Mouse (Mus musculus): Measurements from ENCODE around the gene Cldn20.

The Cldn20 gene

DNA sequence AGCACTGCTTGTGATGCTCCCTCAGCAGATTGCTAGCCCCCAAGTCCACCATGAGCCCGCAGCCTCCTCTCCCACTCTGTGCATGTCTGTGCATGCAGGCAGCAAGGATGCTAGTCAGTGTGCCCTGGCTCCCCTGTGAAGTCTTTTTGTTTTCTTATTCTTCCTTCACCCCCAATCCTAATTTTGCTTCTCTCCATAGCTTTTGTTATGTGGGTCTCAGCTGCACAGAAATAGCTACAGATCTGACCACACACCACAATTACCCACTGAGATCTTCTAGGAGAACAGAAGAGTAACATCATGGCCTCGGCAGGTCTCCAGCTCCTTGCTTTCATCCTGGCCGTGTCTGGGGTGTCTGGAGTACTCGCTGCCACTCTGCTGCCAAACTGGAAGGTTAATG, at the start of gene Cldn20:
Cldn20 (plus strand) TSS at position 301 of the 400 bp plus-strand sequence.
- DNase-seq (ENCODE audit: low spot score) = no peak

DNA sequence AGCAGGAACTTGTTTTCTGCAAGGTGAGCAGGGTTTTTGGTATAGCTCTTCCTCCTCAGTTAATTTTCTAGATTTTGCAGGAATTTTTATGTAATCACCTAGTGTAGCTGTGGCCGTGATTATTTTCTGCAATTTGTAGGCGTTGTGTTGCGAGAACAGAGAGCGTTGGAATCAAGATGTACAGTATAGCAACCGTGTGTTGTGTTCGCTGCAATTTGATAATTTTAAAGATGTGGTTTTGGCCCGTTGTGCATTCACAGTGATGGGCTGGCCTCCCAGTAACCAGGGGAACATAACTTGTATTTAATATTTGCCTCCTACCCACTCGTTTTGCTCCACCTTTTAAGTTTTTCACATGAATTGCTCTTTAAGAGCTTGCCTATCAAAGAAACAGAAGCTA, 49.3 kb upstream of the Cldn20 start:
- no peak for DNase-seq (ENCODE audit: low spot score)

DNA sequence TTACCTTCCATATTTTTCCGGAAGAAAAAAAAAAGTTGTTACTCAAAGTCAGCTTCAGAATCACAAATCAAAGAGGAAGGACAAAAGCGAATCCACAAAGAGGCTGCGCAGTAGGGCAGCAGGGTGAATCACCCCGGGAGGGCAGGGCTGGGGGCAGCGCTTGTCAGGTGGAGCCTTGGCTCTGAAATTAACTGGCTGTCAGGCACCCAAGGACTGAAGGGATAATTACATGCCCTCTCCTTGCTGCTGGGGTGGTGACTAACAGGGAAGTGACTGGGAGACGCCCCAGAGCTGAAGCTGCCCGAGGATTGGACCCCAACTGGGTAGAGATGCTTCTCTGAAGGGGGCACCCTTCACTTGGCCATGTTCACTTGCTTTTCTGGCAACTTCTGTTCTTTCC, 46.5 kb upstream of the Cldn20 start:
- no peak for DNase-seq (ENCODE audit: low spot score)

DNA sequence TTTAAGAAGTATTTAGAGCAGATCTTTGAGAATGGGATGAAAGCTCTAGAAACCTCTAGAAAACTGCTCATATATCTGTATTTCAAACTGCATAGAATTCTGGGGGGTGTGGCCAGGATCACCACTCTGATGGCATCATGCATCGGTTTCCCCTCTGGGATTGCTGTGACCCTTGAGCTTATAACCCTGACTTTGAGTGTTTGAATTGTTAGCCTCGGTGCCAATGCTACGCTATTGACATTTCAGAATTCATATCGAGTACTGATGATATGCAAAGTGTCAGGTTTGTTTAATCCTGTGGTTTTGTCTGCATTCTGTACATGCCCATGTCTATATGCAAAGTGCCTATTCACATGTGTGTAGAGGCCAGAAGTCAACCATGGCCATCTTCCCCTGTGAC, 45.1 kb upstream of the Cldn20 start:
- DNase-seq (ENCODE audit: low spot score) = no peak

DNA sequence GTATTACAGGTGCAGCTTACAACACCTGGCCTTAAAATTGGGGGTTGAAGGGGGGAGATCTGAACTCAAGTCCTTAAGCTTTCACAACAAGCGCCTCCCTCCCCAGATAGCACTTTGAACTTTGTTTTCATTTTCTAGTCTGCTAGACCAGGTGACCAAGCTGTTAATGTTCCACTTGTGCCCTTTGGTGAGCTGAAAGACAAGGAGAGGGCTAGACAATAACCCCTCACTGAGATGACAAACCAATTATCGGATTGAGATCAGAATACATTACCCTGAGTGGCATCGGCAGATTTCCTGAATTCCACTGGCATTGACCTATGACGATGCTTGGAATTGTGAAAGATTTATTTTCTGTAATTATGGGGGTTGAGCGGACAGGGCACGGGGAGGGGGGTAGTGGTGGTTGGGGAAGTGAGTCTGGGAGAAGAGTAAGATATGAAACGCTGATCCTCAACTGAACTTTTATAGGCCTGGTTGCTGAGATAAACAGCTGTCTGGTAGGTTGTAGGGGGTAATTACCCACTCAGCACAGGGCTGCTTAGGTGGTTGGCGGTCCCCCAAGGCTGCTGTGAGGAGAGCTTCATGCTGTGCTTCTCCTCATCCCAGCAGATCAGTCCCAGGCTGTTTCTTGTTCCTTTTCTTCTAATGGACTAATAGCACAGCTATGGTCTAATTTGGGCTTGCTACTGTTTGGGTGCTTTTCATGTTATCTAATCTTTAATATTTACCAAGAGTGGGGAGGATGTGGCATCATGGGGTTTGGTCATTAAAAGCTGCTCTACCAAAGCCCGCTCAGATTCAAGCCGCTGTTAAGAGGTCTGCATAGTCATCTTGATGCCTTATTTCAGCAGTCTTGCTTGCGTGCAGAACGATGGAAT, 44.4 kb upstream of the Cldn20 start:
- no peak for DNase-seq (ENCODE audit: low spot score)

DNA sequence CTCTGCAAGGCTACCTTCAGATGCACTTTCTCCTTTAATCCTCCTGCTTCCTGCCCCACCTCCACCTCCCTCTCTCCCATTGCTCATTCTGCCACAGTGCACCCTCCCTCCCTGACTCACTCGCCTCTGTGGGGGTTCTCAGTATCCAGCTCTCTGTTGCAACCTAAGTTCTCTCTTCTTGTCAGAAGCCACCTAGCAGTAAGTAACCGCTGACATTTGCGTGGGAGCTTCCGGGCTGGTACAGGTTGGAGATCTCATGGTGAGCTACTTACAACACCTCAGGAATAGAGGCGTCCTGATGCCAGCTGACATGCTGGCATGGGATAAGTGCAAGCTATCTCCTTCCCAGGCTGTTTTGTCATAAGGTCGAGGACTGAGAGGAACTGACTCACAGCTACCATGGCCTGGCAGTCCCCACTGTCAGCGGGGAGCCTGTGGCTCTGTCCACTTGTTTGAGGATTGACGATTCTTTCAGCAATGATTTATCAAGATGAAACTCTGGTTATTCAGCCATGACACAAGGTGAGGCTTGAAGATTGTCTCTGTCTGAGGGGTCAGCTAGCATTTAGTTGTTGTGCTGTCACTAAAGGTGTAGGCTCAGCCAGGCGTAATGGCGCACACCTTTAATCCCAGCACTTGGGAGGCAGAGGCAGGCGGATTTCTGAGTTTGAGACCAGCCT, 42.0 kb upstream of the Cldn20 start:
- no peak for DNase-seq (ENCODE audit: low spot score)

DNA sequence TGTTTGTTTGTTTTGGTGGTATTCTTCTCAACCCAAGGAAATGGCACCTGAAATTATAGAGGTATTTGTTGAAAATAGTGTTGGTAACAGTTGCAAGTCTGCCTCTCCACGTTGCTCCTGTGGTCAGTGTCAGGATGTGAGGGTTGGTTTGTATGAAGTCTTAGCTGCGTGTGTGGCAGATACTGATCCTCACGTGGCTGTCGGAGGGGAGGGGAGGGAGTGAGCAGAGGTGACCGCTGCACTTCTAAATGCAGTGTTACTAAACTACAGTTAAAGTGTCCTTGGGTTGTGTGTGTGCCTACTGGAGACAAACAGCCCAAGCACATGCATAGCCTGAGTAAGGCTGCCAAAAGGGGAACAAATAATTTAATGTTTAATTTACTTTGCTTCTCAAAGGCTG, 41.3 kb upstream of the Cldn20 start:
- no peak for DNase-seq (ENCODE audit: low spot score)

DNA sequence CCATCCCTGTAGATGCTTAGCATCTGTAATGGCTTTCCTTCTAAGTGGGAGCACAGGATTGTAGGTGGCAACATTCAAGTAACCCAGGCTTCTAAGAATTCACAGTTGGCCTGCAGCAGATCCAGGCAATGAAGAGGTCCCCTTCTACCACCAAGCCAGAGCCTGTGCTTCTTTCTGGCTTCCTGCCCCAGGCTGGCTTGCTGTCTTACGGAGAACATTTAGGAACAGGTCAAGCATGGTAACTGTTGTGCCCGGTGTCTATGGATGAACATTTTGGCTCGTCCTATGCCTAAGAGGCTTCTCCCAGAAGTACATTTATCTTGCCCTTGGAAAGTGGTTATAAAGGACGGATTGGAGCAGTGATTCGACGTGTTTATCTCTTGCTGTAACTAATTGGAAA, 40.7 kb upstream of the Cldn20 start:
- DNase-seq (ENCODE audit: low spot score) = no peak

DNA sequence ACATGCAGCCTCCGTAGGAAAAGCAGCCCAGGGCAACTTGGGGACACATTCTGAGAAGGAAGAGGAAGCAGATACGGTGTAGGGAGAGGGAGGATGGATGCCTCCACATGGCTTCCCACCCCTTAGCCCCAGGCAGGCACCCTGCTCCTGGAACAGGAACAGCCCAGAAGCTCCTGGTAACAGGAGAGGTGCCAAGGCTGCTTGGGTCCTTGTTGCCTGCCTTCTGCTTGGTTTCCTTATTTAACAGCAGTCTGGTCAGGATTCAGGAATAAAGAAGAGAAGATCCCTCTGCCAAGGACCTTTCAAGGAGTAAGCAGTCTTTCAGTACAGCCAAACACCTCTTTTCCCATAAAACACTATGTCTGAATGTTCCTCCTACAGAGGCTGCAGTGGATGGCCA, 36.8 kb upstream of the Cldn20 start:
- DNase-seq (ENCODE audit: low spot score) = no peak

DNA sequence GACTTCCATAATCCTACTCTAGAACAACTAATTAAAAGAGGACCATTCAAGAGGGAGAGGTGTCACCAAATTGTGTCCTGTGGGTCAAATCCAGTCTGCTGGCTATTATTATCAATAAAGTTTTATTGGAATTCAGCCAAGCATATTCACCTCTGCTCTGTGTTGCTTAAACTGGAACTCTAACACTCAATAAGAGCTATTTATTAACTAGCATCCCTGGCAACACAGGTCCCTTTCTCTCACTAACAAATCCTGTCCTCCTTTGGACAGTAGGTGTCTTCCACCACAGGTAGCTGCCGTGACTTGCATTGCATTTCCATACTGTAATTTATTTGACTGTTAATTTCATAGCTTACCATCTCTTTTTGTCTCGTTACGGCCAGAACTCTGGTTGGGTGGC, 36.3 kb upstream of the Cldn20 start:
- no peak for DNase-seq (ENCODE audit: low spot score)

DNA sequence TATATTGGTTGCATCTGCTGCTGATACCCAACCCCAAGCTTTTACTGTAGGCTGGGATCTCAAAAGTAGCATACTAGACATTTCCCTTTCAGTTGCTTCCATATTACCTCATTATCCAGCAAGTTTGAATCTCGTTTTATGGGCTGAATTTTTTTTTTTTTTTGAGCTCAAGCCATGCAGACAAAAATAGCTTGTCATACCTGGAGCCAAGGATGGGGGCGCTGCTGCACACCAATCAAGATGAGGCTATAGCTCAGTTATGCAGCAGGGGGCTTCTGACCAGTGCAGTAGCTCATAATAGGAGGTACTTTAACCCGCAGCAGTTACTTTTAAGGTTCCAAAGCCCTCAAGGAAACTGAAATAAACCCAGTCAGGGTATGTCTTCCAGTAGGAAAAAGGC, 34.3 kb upstream of the Cldn20 start:
- DNase-seq (ENCODE audit: low spot score) = peak; percentile 12

DNA sequence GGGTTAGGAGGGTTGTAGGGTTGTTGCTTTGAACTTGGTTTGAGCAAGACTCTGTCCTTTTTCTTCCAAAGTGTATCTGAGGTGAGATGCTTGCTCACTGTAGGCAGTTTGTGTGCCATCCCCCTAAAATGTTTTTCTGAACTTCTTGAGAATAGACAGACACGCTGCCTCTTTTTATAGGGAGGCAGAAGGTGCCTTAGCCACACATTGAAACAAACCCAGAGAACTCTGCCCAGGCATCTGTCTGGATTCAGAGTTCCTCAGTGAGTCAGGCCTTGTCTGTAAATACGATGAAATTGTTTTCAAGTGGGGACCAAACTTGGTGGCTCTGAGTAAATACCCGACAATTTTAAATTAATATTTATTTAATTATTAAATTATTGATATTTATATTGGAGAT, 33.8 kb upstream of the Cldn20 start:
- no peak for DNase-seq (ENCODE audit: low spot score)

DNA sequence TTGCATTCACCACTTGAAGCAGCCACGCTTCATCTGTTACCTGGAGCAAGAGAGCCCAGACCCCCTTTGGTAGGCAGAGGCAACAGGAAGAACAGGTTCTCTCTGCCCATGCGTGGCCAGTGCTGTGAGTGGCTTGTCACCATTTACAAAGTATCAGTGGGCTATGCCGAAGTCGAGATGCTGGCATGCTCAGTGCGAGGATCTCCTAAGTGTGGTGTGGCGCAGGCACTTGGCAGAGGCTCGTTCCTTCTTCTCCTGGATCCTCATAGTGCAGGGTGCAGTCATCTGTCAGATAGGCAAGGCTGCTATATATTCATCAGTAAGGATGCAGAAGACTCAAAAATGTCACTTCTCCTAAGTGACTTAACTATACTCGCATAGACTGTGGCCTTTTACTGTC, 32.9 kb upstream of the Cldn20 start:
- no peak for DNase-seq (ENCODE audit: low spot score)

DNA sequence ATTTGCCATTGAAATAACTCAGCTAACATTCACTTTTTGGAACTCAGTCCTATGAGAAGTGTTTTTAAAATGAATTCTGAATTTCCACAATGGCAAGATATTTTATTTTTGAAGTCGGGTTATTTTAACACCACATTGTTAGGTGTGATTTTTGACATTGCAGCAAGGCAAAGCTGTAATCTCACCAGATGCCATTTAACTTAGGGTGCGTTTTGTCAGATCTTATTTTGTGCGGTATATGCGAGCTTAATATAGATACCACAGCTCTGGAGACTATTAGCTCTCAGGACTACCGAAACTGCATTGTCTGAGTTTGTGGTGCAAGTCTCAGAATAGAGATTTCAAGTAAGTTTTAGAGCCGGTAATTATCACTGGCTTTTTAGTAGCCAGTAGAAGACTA, 32.3 kb upstream of the Cldn20 start:
- DNase-seq (ENCODE audit: low spot score) = no peak

DNA sequence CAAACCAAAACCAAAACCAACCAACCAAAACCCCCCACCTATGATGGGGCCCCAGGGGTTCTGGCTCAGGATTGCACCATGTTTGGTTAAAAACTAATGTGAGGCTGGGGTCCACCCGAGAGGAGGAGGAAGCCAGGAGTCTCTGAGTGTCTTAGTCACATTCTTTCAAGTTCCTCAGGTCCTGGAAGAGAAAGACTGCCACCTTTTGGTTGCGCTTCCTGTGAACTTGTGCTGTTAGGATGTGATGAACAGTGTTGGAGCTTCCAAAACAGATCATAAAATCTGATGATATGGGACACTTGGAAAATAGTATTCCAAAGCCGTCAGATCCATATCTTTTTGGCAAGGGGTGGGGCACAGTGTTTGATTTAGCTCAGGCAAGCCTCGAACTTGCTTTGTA, 31.4 kb upstream of the Cldn20 start:
- DNase-seq (ENCODE audit: low spot score) = no peak

DNA sequence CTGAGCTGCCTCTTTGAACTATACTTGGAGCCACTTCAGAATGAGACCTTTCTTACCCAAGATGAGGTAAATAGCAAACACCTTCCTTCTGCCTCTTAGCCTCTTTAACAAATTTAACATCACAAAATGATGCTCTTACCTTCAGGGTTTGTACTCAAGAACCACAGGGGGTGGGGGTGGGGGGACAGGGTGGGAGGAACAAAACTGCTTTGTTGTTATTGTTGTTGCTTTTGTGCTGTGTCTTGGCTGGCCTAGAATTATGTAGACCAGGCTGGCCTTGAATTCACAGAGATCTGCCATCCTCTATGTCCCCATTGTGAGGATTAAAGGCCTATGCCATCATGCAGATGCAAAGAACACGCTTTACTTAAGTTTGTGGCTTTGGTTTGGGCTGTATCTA, 26.6 kb upstream of the Cldn20 start:
- no peak for DNase-seq (ENCODE audit: low spot score)

DNA sequence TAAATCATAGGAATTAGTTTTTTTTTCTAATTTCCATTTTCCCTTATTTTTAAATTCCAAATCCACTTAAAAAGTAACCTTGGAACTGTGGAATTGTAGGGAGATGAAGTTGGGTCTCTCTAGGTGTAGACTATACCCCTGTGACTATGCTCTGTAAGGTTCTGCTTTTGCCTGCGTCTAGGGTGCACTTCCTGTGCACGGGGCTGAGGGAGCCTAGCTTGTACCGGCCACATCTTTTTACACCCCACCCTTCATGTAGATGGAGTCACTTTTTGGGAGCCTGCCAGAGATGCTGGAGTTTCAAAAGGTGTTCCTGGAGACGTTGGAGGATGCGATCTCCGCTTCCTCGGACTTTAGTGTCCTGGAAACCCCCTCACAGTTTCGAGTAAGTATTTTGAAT, 25.8 kb upstream of the Cldn20 start:
- DNase-seq (ENCODE audit: low spot score) = no peak

DNA sequence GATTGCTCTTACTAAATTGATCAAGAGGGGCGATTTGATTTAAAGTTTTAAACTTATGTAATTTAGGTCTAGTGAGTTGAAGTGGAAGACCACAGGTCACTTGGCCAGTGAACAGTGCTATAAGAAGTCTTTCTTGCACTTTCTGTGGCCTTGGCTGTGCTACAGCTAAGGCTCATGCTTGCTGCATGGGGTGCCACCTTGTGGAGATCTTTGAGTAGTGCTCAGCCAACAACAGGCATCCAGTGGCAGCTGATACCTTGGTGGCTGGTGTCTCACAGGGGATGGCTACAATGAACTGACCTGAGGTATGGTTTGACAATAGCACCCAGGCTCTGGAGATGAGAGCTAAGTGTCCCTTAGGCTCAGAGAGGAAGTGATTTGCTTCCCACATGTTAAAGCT, 22.5 kb upstream of the Cldn20 start:
- peak; percentile 51 for DNase-seq (ENCODE audit: low spot score)

DNA sequence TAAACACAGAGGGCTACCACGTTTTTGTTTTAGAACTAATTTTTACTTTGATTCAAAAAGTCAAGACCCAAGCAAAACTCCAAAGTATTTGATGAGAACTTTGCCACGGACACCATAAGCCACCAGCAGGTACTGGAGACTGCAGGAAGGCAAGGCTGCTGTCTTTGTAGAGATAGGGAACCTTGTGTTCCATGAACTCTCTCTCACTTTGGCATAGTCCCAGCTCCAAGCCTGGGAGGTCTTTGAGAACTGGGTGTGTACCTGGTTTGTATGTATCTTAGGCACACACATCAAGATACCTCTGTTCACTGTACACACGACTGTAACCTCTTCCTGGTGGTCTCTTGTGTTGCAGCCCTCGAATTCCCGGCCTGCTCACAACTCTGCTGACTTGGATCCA, 18.0 kb upstream of the Cldn20 start:
- DNase-seq (ENCODE audit: low spot score) = no peak

DNA sequence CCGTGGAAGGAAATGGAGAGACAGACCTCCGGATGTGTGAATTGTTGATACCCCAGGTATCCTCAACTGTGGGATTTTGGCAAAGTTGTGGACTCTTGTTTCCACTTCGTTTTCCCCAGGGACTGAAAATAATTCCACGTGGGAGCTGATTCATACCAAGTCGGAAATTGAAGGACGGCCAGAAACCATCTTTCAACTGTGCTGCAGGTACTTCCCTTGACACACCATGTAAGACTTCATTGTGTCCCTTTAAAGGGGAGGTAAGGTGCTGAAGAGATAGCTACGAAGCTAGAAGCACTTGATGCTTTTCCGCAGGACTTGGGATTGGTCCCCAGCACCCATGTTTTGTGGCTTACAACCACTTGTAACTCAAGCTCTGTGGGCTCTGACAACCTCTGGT, 16.5 kb upstream of the Cldn20 start:
- DNase-seq (ENCODE audit: low spot score) = no peak

DNA sequence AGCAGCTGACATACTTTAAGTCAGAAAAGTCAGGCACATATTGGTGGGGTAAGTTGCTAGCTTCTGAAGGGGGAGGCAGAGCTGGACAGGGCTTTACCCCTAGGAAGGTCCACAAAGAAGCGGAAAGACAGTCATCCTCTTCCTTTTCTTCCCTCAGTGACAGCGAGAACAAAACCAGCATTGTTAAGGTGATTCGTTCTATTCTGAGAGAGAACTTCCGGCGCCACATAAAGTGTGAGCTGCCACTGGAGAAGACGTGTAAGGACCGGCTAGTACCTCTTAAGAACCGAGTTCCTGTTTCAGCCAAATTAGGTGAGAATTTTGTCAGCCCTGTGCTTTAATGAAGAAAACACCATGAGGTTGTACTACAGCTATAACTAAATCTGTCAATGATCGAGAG, 15.9 kb upstream of the Cldn20 start:
- DNase-seq (ENCODE audit: low spot score) = no peak

DNA sequence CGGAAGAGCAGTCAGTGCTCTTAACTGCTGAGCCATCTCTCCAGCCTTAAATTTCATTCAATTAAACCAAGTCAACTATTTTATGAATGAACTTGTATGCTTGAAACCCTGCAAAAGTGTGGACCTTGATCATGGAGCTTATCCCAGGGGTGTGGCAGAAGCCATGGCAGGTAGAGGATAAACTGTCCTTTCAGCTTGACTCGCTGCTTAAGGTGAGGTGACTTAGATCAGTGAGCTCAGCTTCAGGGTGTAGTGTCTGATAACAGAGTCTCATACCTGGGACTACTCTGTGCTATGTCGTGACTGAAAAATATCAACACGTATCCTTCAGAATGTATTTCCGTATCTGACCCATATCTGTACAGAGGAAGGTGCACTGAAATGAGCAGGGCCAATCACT, 12.0 kb upstream of the Cldn20 start:
- no peak for DNase-seq (ENCODE audit: low spot score)

DNA sequence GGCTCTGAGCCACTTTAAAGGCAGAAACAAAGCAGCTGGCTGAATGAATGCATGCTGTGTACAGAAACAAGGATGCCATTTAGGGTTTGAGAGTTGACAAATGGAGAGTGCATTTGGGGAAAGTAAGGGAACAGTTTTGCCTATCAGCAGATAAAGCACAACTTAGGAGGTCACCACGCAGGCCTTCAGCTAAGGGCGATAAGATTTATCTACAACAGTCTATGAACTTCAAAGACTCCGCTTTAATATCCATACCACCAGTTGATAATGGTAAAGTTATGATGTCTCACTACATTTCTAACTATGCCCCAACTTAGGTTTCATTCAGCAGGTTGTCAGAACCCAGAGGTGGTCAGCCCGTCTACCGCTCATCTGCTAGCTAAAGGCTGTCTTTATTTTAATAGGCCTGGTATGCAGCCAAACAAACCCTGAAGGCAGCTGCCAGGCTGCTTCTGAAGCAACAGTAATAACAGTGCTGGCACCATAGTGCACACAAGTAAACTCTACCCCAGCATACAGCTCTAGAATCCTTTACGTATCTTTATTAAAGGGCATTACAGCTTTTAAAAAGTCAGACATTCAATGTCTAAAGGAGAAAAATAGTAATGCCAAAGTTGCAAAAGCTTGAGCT, 4.4 kb upstream of the Cldn20 start:
- no peak for DNase-seq (ENCODE audit: low spot score)
